Mouse (Mus musculus) kidney, postnatal 0 days (tissue): ENCODE measurements around the gene Thada. TPM values are rescaled to one million over a fixed set of nuclear protein-coding genes. Genes with fewer than 3 reads are reported as not detected.

Experiments used
- ATAC-seq: fragments of 200-750 bp; cut with Nextera tagmentation; replicated peaks from 2 replicates; pipeline ENCODE4 v1.8.0; 2017; ENCODE audit warnings: low read depth, moderate number of reproducible peaks, moderate TSS enrichment, moderate library complexity; ENCODE audit not compliant: low FRiP score
- DNase-seq: peaks from one replicate; pipeline ENCODE4 v3.0.0-alpha.2; 2016; ENCODE audit warnings: low spot score
- H3K27ac ChIP-seq: fragments of 300-500 bp; sonication (generic); 2 replicates; pipeline ENCODE4 v1.5.1; 2014; ENCODE audit warnings: mild to moderate bottlenecking
- H3K27me3 ChIP-seq: fragments of 300-500 bp; sonication (generic); 2 replicates; pipeline ENCODE4 v1.6.1; 2014; ENCODE audit warnings: low read length, mixed read lengths; ENCODE audit not compliant: insufficient read depth
- H3K36me3 ChIP-seq: fragments of 300-500 bp; sonication (generic); 2 replicates; pipeline ENCODE4 v1.6.1; 2014; ENCODE audit warnings: low read length, mixed read lengths; ENCODE audit not compliant: insufficient read depth
- H3K4me1 ChIP-seq: fragments of 300-500 bp; sonication (generic); replicated peaks from 2 replicates; pipeline ENCODE4 v1.6.1; 2014; ENCODE audit warnings: antibody characterized with exemption, low read length, mixed read lengths; ENCODE audit not compliant: insufficient read depth
- H3K4me2 ChIP-seq: fragments of 300-500 bp; sonication (generic); 2 replicates; pipeline ENCODE4 v1.6.1; 2014; ENCODE audit warnings: mild to moderate bottlenecking, low read length, moderate library complexity, mixed read lengths
- H3K4me3 ChIP-seq: fragments of 300-500 bp; sonication (generic); replicated peaks from 2 replicates; pipeline ENCODE4 v1.5.1; 2014; ENCODE audit warnings: low read depth, low read length
- H3K9ac ChIP-seq: fragments of 300-500 bp; sonication (generic); 2 replicates; pipeline ENCODE4 v1.6.1; 2014; ENCODE audit warnings: low read depth, low read length
- H3K9me3 ChIP-seq: fragments of 300-500 bp; sonication (generic); replicated peaks from 2 replicates; pipeline ENCODE4 v1.6.1; 2016; ENCODE audit warnings: low read length, inconsistent platforms, mixed read lengths
- CTCF ChIP-seq: IDR thresholded peaks from 2 replicates; pipeline ENCODE4 v1.5.1; 2016; ENCODE audit warnings: antibody characterized with exemption, low read depth, mild to moderate bottlenecking, moderate library complexity
- WGBS: fragments of 180-500 bp; shearing (Covaris S2); extraction: QIAGEN DNeasy Blood & Tissue Kit; methylation state at CpG from one replicate; pipeline ENCODE4 v1.1.7; 2014; 5-methylcytosine and 5-hydroxymethylcytosine counted together
- polyA plus RNA-seq: library from polyadenylated mRNA; unstranded; fragments of >200 nt; fragmentation: Nextera tagmentation; extraction: Ambion mirVana; gene quantifications from 2 replicates; pipeline ENCODE4 v1.2.1, GENCODE M21; 2015

The Thada gene
- polyA plus RNA-seq, 1 experiment from 2014 or later, result 3.4 TPM

- DNase-seq (no peak), ATAC-seq (no peak)
- no peak for TF ChIP-seq CTCF
- H3K36me3 ChIP-seq, result no peaks in the 10 kb centered on the region
- no peaks in the 10 kb centered on the region for H3K27me3 ChIP-seq
- no peak overlapping the region for H3K9ac ChIP-seq
- H3K4me1 ChIP-seq, result no peaks in the 10 kb centered on the region
- no peak overlapping the region for H3K4me2 ChIP-seq
- H3K4me3 ChIP-seq, result no peak overlapping the region
- 90% methylated on average over 3 of the region's 3 CpGs for WGBS
- H3K27ac ChIP-seq, result no peak overlapping the region
- no peaks in the 10 kb centered on the region for H3K9me3 ChIP-seq
These were observed 117.1 kb downstream of the Thada start for GRCm38 (mm10) chr17:84348865-84349264.

GRCm38 (mm10) chr17:84342299-84342817, 123.6 kb downstream of the Thada start:
- no peak for TF ChIP-seq CTCF
- 90% methylated on average over 6 of the region's 6 CpGs for WGBS
- Histone ChIP-seq H3K27me3 (no peaks in the 10 kb centered on the region), H3K4me2 (no peak overlapping the region), H3K36me3 (no peaks in the 10 kb centered on the region), H3K4me1 (no peaks in the 10 kb centered on the region), H3K4me3 (no peak overlapping the region), H3K27ac (no peak overlapping the region), H3K9me3 (no peaks in the 10 kb centered on the region), H3K9ac (no peak overlapping the region)
- DNase-seq, result no peak
- ATAC-seq, result no peak

- H3K4me2 ChIP-seq, result no peak overlapping the region
- no peaks in the 10 kb centered on the region for H3K27me3 ChIP-seq
- DNase-seq, result peak; percentile 50
- no peak overlapping the region for H3K27ac ChIP-seq
- 67% methylated on average over 2 of the region's 2 CpGs for WGBS
- ATAC-seq, result no peak
- no peaks in the 10 kb centered on the region for H3K4me1 ChIP-seq
- no peak overlapping the region for H3K9ac ChIP-seq
- peak; percentile 37 for TF ChIP-seq CTCF
- H3K36me3 ChIP-seq, result no peaks in the 10 kb centered on the region
- H3K4me3 ChIP-seq, result no peak overlapping the region
- H3K9me3 ChIP-seq, result no peaks in the 10 kb centered on the region
These were observed 124.3 kb downstream of the Thada start for GRCm38 (mm10) chr17:84341686-84342085.

- Histone ChIP-seq H3K27me3 (no peaks in the 10 kb centered on the region), H3K9me3 (no peaks in the 10 kb centered on the region), H3K4me1 (no peaks in the 10 kb centered on the region), H3K4me3 (no peak overlapping the region), H3K27ac (no peak overlapping the region), H3K4me2 (no peak overlapping the region), H3K36me3 (peaks cover 4% of the 10 kb centered on the region; the same call in 1 of the 2 replicates), H3K9ac (no peak overlapping the region)
- ATAC-seq (no peak), DNase-seq (no peak)
- 89% methylated on average over 3 of the region's 3 CpGs for WGBS
- no peak for TF ChIP-seq CTCF
These were observed 125.4 kb downstream of the Thada start for GRCm38 (mm10) chr17:84340574-84340973.

- Histone ChIP-seq H3K9ac (no peak overlapping the region), H3K27ac (no peak overlapping the region), H3K9me3 (no peaks in the 10 kb centered on the region), H3K4me3 (no peak overlapping the region), H3K36me3 (peaks cover 12% of the 10 kb centered on the region; the same call in 1 of the 2 replicates), H3K27me3 (no peaks in the 10 kb centered on the region), H3K4me1 (no peaks in the 10 kb centered on the region), H3K4me2 (no peak overlapping the region)
- DNase-seq (no peak), ATAC-seq (no peak)
- WGBS, result 26% methylated on average over 1 of the region's 1 CpGs
- no peak for TF ChIP-seq CTCF
These were observed 130.0 kb downstream of the Thada start for GRCm38 (mm10) chr17:84335996-84336395.

- H3K4me1 ChIP-seq, result no peaks in the 10 kb centered on the region
- H3K36me3 ChIP-seq, result peaks cover 12% of the 10 kb centered on the region; the same call in 1 of the 2 replicates
- 70% methylated on average over 3 of the region's 3 CpGs for WGBS
- H3K4me3 ChIP-seq, result no peak overlapping the region
- no peaks in the 10 kb centered on the region for H3K9me3 ChIP-seq
- no peaks in the 10 kb centered on the region for H3K27me3 ChIP-seq
- no peak for TF ChIP-seq CTCF
- ATAC-seq (no peak), DNase-seq (no peak)
- H3K27ac ChIP-seq, result no peak overlapping the region
- H3K4me2 ChIP-seq, result no peak overlapping the region
- H3K9ac ChIP-seq, result no peak overlapping the region
These were observed 130.9 kb downstream of the Thada start for GRCm38 (mm10) chr17:84335076-84335475.
